Mouse (Mus musculus): ENCODE data around the gene 4930447F04Rik. TPM values are rescaled to one million over a fixed set of nuclear protein-coding genes. Genes with fewer than 3 reads are reported as not detected.

4930447F04Rik gene
- not detected in 2 replicates for polyA plus RNA-seq (2016; fragmentation: Nextera tagmentation; extraction: Ambion mirVana)

DNA sequence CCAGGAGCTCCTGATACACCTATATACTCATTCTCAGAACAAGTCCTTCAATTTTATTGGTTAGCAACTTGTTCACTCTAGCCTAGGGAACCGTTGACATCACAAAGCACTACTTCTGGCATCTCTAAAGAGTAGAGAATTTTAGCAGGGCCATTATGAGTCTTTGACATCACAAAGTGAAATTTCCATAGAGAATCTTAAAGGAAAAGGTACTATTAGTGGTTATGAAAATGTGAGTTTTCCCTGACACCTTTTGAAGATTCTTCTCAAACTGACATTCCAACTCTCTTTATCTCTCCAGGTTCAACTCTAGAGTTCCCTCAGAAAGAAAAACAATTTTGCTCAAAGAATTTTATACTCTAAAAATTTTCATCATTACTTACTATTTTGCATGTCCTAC lies at the start of gene 4930447F04Rik:
Gene 4930447F04Rik, minus strand, starts transcription at position 101 of the 400 bp plus-strand sequence.
- Histone ChIP-seq H3K27ac (no peak within 1 kb of the TSS), H3K9me3 (no peaks in the 10 kb centered on the region), H3K4me1 (no peaks in the 10 kb centered on the region), H3K27me3 (no peaks in the 10 kb centered on the region), H3K4me3 (replicated peaks) (no peak within 1 kb of the TSS), H3K36me3 (replicated peaks) (no peaks in the 10 kb centered on the region), H3K4me2 (no peak within 1 kb of the TSS), H3K9ac (no peak within 1 kb of the TSS)
- ATAC-seq (ENCODE audit: low FRiP score): no peak
- 86% methylated on average over 1 of the region's 1 CpGs for WGBS
